Mouse (Mus musculus) intestine, embryonic 14.5 days (tissue): ENCODE results near the gene Fsd1. TPM values are rescaled to one million over a fixed set of nuclear protein-coding genes. Genes with fewer than 3 reads are reported as not detected.

Experiments
- ATAC-seq: fragments of 200-750 bp; cut with Nextera tagmentation; replicated peaks from 2 replicates; pipeline ENCODE4 v1.8.0; 2017; ENCODE audit warnings: low read depth, moderate number of reproducible peaks, moderate TSS enrichment, moderate library complexity; ENCODE audit not compliant: low FRiP score, low TSS enrichment
- DNase-seq: peaks from one replicate; pipeline ENCODE4 v3.0.0-alpha.2; 2018; ENCODE audit warnings: low spot score
- H3K27ac ChIP-seq: fragments of 300-500 bp; sonication (generic); 2 replicates; pipeline ENCODE4 v1.5.1; 2014; ENCODE audit warnings: low read depth, mild to moderate bottlenecking, control low read depth
- H3K27me3 ChIP-seq: fragments of 300-500 bp; sonication (generic); replicated peaks from 2 replicates; pipeline ENCODE4 v1.6.1; 2014; ENCODE audit warnings: low read length, control low read depth; ENCODE audit not compliant: control insufficient read depth, insufficient read depth
- H3K36me3 ChIP-seq: fragments of 300-500 bp; sonication (generic); 2 replicates; pipeline ENCODE4 v1.6.1; 2014; ENCODE audit warnings: low read length, control low read depth; ENCODE audit not compliant: control insufficient read depth, insufficient read depth
- H3K4me1 ChIP-seq: fragments of 300-500 bp; sonication (generic); replicated peaks from 2 replicates; pipeline ENCODE4 v1.6.1; 2014; ENCODE audit warnings: low read length, control low read depth, mixed read lengths; ENCODE audit not compliant: control insufficient read depth, insufficient read depth
- H3K4me2 ChIP-seq: fragments of 300-500 bp; sonication (generic); 2 replicates; pipeline ENCODE4 v1.6.1; 2014; ENCODE audit warnings: low read length
- H3K4me3 ChIP-seq: fragments of 300-500 bp; sonication (generic); 2 replicates; pipeline ENCODE4 v1.5.1; 2014; ENCODE audit warnings: low read depth, low read length, control low read depth, mixed read lengths
- H3K9ac ChIP-seq: fragments of 300-500 bp; sonication (generic); 2 replicates; pipeline ENCODE4 v1.6.1; 2014; ENCODE audit warnings: mild to moderate bottlenecking, low read length
- H3K9me3 ChIP-seq: fragments of 300-500 bp; sonication (generic); 2 replicates; pipeline ENCODE4 v1.6.1; 2016; ENCODE audit warnings: low read length, control low read depth; ENCODE audit not compliant: control insufficient read depth
- WGBS: fragments of 180-500 bp; shearing (Covaris S2); extraction: QIAGEN DNeasy Blood & Tissue Kit; methylation state at CpG from one replicate; pipeline ENCODE4 v1.1.7; 2014; 5-methylcytosine and 5-hydroxymethylcytosine counted together
- polyA plus RNA-seq: library from polyadenylated mRNA; unstranded; fragments of >200 nt; fragmentation: Nextera tagmentation; extraction: Ambion mirVana; gene quantifications from 2 replicates; pipeline ENCODE4 v1.2.1, GENCODE M21; 2014

The Fsd1 gene
- polyA plus RNA-seq, 1 experiment from 2014 or later = 16.9 TPM

DNA sequence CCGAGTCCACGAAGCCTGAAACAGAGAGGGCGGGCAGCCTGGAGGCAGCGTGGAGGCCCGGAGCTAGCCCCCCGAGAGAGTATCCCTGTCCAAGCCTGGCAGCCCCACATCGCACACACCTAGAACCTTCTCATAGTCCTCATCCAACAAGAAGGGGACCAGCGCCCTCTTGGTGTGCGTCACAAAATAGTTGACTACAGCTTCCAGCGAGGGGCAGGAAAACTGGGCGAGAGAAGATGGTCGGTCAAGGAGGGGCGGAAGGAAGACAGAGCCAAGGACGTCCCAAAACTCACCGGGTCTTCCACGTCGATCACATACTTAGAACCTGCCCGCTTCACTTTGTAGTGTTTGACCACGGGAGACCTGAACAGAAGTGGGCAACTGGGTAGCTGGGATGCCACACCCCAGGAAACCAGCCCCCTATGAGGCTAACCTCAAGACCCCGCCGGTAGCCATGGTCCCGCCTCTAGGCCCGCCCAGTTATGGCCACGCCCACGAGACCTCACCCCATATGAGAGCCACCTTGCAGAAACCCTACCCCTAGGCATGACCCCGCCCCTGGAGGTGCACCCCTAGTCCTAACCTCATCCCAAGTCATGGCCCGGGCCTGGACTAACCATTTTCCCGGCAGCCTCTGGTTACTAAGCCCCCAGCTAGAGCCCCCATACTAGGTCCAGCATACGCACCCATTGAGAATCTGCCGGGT is 13.6 kb downstream of the Fsd1 start:
- no peak overlapping the region for H3K27ac ChIP-seq
- no peaks in the 10 kb centered on the region for H3K9me3 ChIP-seq
- peak; percentile 26; the same call in 1 of the 2 replicates for ATAC-seq
- no peaks in the 10 kb centered on the region for H3K36me3 ChIP-seq
- DNase-seq = no peak
- no peaks in the 10 kb centered on the region for H3K4me1 ChIP-seq
- no peak overlapping the region for H3K4me3 ChIP-seq
- H3K4me2 ChIP-seq = peak overlapping the region; percentile 11
- peaks cover 8% of the 10 kb centered on the region; the same call in 1 of the 2 replicates for H3K27me3 ChIP-seq
- no peak overlapping the region for H3K9ac ChIP-seq
- WGBS = 10% methylated on average over 30 of the region's 30 CpGs

- Histone ChIP-seq H3K27ac (no peak overlapping the region), H3K9me3 (no peaks in the 10 kb centered on the region), H3K4me2 (no peak overlapping the region), H3K4me3 (no peak overlapping the region), H3K9ac (no peak overlapping the region), H3K4me1 (peaks cover 10% of the 10 kb centered on the region; the same call in 1 of the 2 replicates), H3K27me3 (peaks cover 8% of the 10 kb centered on the region; the same call in 1 of the 2 replicates), H3K36me3 (no peaks in the 10 kb centered on the region)
- ATAC-seq (no peak), DNase-seq (no peak)
- WGBS = 84% methylated on average over 3 of the region's 3 CpGs
Observed at GRCm38 (mm10) chr17:56003000-56003399, 16.7 kb downstream of the Fsd1 start.

GRCm38 (mm10) chr17:56005415-56006061 is 19.2 kb downstream of the Fsd1 start, which contains the start of the genes Stap2 and Mpnd:
Stap2 (minus strand) TSS chr17:56005584.
Mpnd (plus strand) TSS chr17:56005711.
- 38% methylated on average over 13 of the region's 13 CpGs for WGBS
- Histone ChIP-seq H3K36me3 (no peaks in the 10 kb centered on the region), H3K9me3 (no peaks in the 10 kb centered on the region), H3K9ac (peak within 1 kb of the TSS; percentile 27; the same call in 1 of the 2 replicates), H3K4me2 (peak within 1 kb of the TSS; percentile 42), H3K4me1 (peaks cover 19% of the 10 kb centered on the region), H3K27ac (no peak within 1 kb of the TSS), H3K4me3 (peak within 1 kb of the TSS; percentile 24), H3K27me3 (peaks cover 6% of the 10 kb centered on the region; the same call in 1 of the 2 replicates)
- ATAC-seq (no peak), DNase-seq (no peak)

- WGBS = 48% methylated on average over 10 of the region's 10 CpGs
- Histone ChIP-seq H3K4me1 (peaks cover 20% of the 10 kb centered on the region), H3K27ac (no peak overlapping the region; the same call in 1 of the 2 replicates), H3K9me3 (no peaks in the 10 kb centered on the region), H3K36me3 (peaks cover 13% of the 10 kb centered on the region), H3K4me2 (no peak overlapping the region), H3K9ac (no peak overlapping the region), H3K27me3 (no peaks in the 10 kb centered on the region), H3K4me3 (no peak overlapping the region)
- no peak for ATAC-seq
- DNase-seq = no peak
Observed at GRCm38 (mm10) chr17:56006956-56007355, 20.6 kb downstream of the Fsd1 start.

- DNase-seq = peak; percentile 69
- Histone ChIP-seq H3K4me3 (peak overlapping the region; percentile 94), H3K27me3 (no peaks in the 10 kb centered on the region), H3K27ac (peak overlapping the region; percentile 87), H3K9ac (peak overlapping the region; percentile 40), H3K36me3 (peaks cover 20% of the 10 kb centered on the region), H3K9me3 (no peaks in the 10 kb centered on the region), H3K4me1 (peaks cover 20% of the 10 kb centered on the region), H3K4me2 (peak overlapping the region; percentile 100)
- 20% methylated on average over 13 of the region's 14 CpGs for WGBS
- peak; percentile 33 for ATAC-seq
Observed at GRCm38 (mm10) chr17:56007444-56008355, 21.4 kb downstream of the Fsd1 start.

- no peaks in the 10 kb centered on the region for H3K27me3 ChIP-seq
- DNase-seq (peak; percentile 94), ATAC-seq (peak; percentile 92)
- H3K9ac ChIP-seq = peak overlapping the region; percentile 70
- peak overlapping the region; percentile 94 for H3K4me3 ChIP-seq
- H3K27ac ChIP-seq = peak overlapping the region; percentile 87
- no peaks in the 10 kb centered on the region for H3K9me3 ChIP-seq
- peak overlapping the region; percentile 100 for H3K4me2 ChIP-seq
- H3K36me3 ChIP-seq = peaks cover 26% of the 10 kb centered on the region
- peaks cover 20% of the 10 kb centered on the region for H3K4me1 ChIP-seq
- 1% methylated on average over 21 of the region's 21 CpGs for WGBS
Observed at GRCm38 (mm10) chr17:56008356-56009087, 22.2 kb downstream of the Fsd1 start.

DNA sequence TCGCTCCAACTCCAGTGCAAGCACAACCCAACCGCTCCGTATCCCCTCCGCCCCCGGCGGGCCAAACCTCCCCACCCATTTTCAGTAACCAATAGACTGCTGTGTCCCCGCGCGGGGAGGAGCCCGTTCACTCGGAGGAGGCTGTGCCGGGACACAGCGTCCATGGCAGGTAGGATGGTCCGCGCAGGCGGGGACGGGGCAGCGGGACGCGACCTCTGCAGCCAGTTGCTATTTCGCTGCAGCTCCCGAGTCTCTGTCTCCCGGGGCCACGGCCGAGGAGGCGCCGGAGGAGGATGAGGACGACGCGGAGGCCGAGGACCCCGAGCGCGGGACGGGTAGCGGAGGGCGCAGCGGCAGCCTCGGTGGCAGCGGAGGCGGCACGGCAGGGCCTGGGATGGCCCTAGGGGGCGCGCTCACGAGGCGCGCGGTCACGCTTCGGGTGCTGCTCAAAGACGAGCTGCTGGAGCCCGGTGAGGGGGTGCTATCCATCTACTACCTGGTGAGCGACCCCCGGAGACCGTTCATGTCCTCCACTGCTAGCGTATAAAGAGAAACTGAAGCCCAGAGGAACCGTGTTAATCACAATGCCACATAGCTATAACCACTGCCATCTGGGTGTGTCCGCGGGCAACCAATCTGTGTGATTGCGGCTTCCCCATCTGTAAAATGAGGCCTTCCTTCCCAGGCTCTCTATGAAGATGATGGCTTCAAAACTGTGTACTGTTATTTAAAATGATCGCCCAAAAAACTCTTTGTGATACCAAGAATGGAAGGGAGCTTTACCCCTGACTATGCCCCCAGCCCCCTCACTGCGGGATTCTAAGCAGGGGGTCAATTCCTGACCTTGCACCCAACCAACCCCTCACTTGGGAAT is 23.0 kb downstream of the Fsd1 start:
- WGBS = under 1% methylated on average over 62 of the region's 62 CpGs
- Histone ChIP-seq H3K4me2 (peak overlapping the region; percentile 100), H3K9me3 (no peaks in the 10 kb centered on the region), H3K4me3 (peak overlapping the region; percentile 94), H3K36me3 (peaks cover 30% of the 10 kb centered on the region), H3K27me3 (no peaks in the 10 kb centered on the region), H3K27ac (peak overlapping the region; percentile 87), H3K9ac (peak overlapping the region; percentile 70), H3K4me1 (peaks cover 20% of the 10 kb centered on the region)
- DNase-seq (peak; percentile 91), ATAC-seq (peak; percentile 88)
